Mouse (Mus musculus): ENCODE results near the gene Zfp319. TPM values are rescaled to one million over a fixed set of nuclear protein-coding genes. Genes with fewer than 3 reads are reported as not detected.

Zfp319 gene
- polyA plus RNA-seq, 1 experiment from 2014 or later, result 11.1 TPM

DNA sequence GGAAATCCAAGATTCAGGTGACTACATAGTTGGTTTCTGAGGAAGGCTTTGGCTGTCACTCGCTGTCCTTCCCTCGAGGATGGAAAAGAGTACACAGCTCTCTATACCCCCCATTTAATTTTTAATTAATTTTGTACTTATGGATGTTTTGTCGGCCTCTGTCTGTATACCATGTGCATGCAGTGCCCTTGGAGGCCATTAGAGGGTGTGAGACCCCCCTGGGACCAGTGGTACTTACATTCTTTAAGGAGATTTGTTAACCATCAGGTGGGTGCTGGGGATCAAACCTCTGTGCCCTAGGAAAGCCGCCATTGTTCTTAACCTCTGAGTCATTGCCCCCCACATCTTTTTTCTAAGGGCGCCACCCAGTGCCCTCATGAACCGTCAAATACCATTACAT lies 12.9 kb upstream of the Zfp319 start:
- H3K4me1 ChIP-seq, result no peaks in the 10 kb centered on the region
- H3K27me3 ChIP-seq (ENCODE audit: low read depth, poor library complexity, severe bottlenecking), result peaks cover 13% of the 10 kb centered on the region
- no peaks in the 10 kb centered on the region for H3K9me3 ChIP-seq (replicated peaks)
- peaks cover 35% of the 10 kb centered on the region for H3K36me3 ChIP-seq
- H3K4me3 ChIP-seq, result no peak overlapping the region
- 75% methylated on average over 6 of the region's 6 CpGs for WGBS
- DNase-seq (ENCODE audit: low spot score), result no peak
- no peak overlapping the region for H3K27ac ChIP-seq (replicated peaks)

GRCm38 (mm10) chr8:95341721-95342120 lies 10.0 kb upstream of the Zfp319 start:
- no peaks in the 10 kb centered on the region for H3K9me3 ChIP-seq (replicated peaks)
- WGBS, result 62% methylated on average over 5 of the region's 5 CpGs
- H3K4me1 ChIP-seq, result no peaks in the 10 kb centered on the region
- peaks cover 56% of the 10 kb centered on the region for H3K36me3 ChIP-seq
- H3K27me3 ChIP-seq (ENCODE audit: low read depth, poor library complexity, severe bottlenecking), result no peaks in the 10 kb centered on the region
- no peak for DNase-seq (ENCODE audit: low spot score)
- H3K27ac ChIP-seq (replicated peaks), result no peak overlapping the region
- H3K4me3 ChIP-seq, result no peak overlapping the region

GRCm38 (mm10) chr8:95336363-95336762 lies 4.6 kb upstream of the Zfp319 start:
- peaks cover 6% of the 10 kb centered on the region for H3K4me1 ChIP-seq
- H3K4me3 ChIP-seq, result no peak overlapping the region
- DNase-seq (ENCODE audit: low spot score), result no peak
- H3K9me3 ChIP-seq (replicated peaks), result no peaks in the 10 kb centered on the region
- H3K36me3 ChIP-seq, result peaks cover 48% of the 10 kb centered on the region
- H3K27me3 ChIP-seq (ENCODE audit: low read depth, poor library complexity, severe bottlenecking), result no peaks in the 10 kb centered on the region
- H3K27ac ChIP-seq (replicated peaks), result no peak overlapping the region

GRCm38 (mm10) chr8:95335706-95336105 lies 4.0 kb upstream of the Zfp319 start:
- Histone ChIP-seq H3K4me1 (peaks cover 10% of the 10 kb centered on the region), H3K9me3 (replicated peaks) (no peaks in the 10 kb centered on the region), H3K27ac (replicated peaks) (no peak overlapping the region), H3K27me3 (ENCODE audit: low read depth, poor library complexity, severe bottlenecking) (no peaks in the 10 kb centered on the region), H3K36me3 (peaks cover 45% of the 10 kb centered on the region), H3K4me3 (no peak overlapping the region)
- WGBS, result 90% methylated on average over 1 of the region's 1 CpGs
- no peak for DNase-seq (ENCODE audit: low spot score)

GRCm38 (mm10) chr8:95332437-95333199 lies 868 bp upstream of the Zfp319 start:
- peak overlapping the region; percentile 97 for H3K27ac ChIP-seq (replicated peaks)
- no peak for DNase-seq (ENCODE audit: low spot score)
- 31% methylated on average over 21 of the region's 21 CpGs for WGBS
- no peaks in the 10 kb centered on the region for H3K9me3 ChIP-seq (replicated peaks)
- H3K4me3 ChIP-seq, result peak overlapping the region; percentile 91
- peaks cover 44% of the 10 kb centered on the region for H3K36me3 ChIP-seq
- peaks cover 24% of the 10 kb centered on the region for H3K4me1 ChIP-seq
- H3K27me3 ChIP-seq (ENCODE audit: low read depth, poor library complexity, severe bottlenecking), result 0 out of 2 replicates have a peak, but pooled peaks cover 8% of the 10 kb centered on the region

GRCm38 (mm10) chr8:95331156-95331719 lies 512 bp downstream of the Zfp319 start:
- peaks cover 52% of the 10 kb centered on the region for H3K36me3 ChIP-seq
- whole genome bisulfite sequencing, result 0% methylated on average over 38 of the region's 38 CpGs
- peak; percentile 86 for DNase-seq (ENCODE audit: low spot score)

GRCm38 (mm10) chr8:95330367-95330766 lies 1.4 kb downstream of the Zfp319 start:
- no peak for DNase-seq (ENCODE audit: low spot score)
- Histone ChIP-seq H3K27ac (replicated peaks) (peak overlapping the region; percentile 97; the same call in 1 of the 2 replicates), H3K36me3 (peaks cover 61% of the 10 kb centered on the region), H3K4me3 (peak overlapping the region; percentile 91), H3K4me1 (peaks cover 30% of the 10 kb centered on the region), H3K9me3 (replicated peaks) (no peaks in the 10 kb centered on the region), H3K27me3 (ENCODE audit: low read depth, poor library complexity, severe bottlenecking) (0 out of 2 replicates have a peak, but pooled peaks cover 8% of the 10 kb centered on the region)
- WGBS, result 93% methylated on average over 1 of the region's 1 CpGs

More at GRCm38 (mm10) chr8:95331156-95331719, 512 bp downstream of the Zfp319 start:
- Histone ChIP-seq H3K27me3 (ENCODE audit: low read depth, poor library complexity, severe bottlenecking) (0 out of 2 replicates have a peak, but pooled peaks cover 8% of the 10 kb centered on the region), H3K9me3 (replicated peaks) (no peaks in the 10 kb centered on the region), H3K27ac (replicated peaks) (peak overlapping the region; percentile 97), H3K4me1 (peaks cover 27% of the 10 kb centered on the region), H3K4me3 (peak overlapping the region; percentile 91)

DNA sequence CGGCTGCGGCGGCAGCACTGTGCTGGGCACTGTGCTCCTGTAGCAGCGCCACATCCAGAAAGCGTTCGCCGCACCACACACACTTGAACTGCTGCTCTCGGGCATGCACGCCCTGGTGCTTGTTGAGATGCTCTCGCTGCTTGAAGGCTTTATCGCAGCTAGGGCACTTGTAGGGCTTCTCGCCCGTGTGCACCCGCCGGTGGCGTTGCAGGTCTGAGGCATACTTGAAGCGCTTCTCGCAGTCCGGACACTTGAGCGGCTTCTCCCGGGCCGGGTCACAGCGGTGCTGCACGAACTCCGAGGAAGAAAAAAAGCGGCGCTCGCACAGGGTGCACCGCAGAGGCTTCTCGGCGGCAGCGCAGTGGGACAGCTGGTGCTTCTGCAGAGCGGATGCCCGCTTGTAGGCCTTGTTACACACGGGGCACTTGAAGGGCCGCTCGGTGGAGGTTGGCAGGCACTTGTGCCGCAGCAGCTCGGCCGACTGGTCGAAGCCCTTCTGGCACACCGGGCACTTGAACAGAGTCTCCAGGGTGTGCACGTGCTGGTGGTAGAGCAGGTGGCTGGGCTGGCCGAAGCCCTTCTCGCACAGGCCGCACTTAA lies 3.8 kb downstream of the Zfp319 start:
- no peak overlapping the region for H3K4me3 ChIP-seq
- peaks cover 42% of the 10 kb centered on the region for H3K4me1 ChIP-seq
- peaks cover 69% of the 10 kb centered on the region for H3K36me3 ChIP-seq
- WGBS, result 87% methylated on average over 46 of the region's 46 CpGs
- no peak for DNase-seq (ENCODE audit: low spot score)
- no peak overlapping the region for H3K27ac ChIP-seq (replicated peaks)
- H3K9me3 ChIP-seq (replicated peaks), result no peaks in the 10 kb centered on the region
- H3K27me3 ChIP-seq (ENCODE audit: low read depth, poor library complexity, severe bottlenecking), result 0 out of 2 replicates have a peak, but pooled peaks cover 8% of the 10 kb centered on the region

DNA sequence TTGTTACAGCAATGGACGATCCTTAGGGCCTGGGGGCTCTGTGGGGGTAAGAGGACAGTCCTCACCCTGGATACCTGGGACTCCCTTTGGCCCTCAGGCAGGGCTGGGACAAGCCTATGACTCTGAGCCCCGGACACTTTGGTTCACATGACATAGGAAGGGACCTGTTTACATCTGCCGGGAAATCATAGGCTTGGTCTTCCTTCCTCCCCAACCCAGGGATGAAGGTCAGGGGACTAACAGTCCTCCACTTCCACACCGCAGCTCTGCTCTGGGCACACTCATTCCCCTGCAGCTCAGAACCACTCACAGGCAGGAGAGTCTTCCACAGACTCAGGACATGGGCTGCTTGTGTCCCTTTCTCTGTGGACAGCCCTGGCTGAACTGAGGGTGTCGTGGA lies 4.9 kb downstream of the Zfp319 start:
- H3K4me1 ChIP-seq, result peaks cover 35% of the 10 kb centered on the region
- H3K9me3 ChIP-seq (replicated peaks), result no peaks in the 10 kb centered on the region
- H3K27ac ChIP-seq (replicated peaks), result no peak overlapping the region
- no peak overlapping the region for H3K4me3 ChIP-seq
- H3K36me3 ChIP-seq, result peaks cover 69% of the 10 kb centered on the region
- WGBS, result 89% methylated on average over 5 of the region's 5 CpGs
- no peak for DNase-seq (ENCODE audit: low spot score)
- H3K27me3 ChIP-seq (ENCODE audit: low read depth, poor library complexity, severe bottlenecking), result 0 out of 2 replicates have a peak, but pooled peaks cover 9% of the 10 kb centered on the region

GRCm38 (mm10) chr8:95324646-95325045 lies 7.1 kb downstream of the Zfp319 start:
- no peak for DNase-seq (ENCODE audit: low spot score)
- Histone ChIP-seq H3K4me3 (no peak overlapping the region), H3K27me3 (ENCODE audit: low read depth, poor library complexity, severe bottlenecking) (peaks cover 29% of the 10 kb centered on the region), H3K4me1 (peaks cover 36% of the 10 kb centered on the region), H3K36me3 (peaks cover 66% of the 10 kb centered on the region), H3K27ac (replicated peaks) (no peak overlapping the region), H3K9me3 (replicated peaks) (no peaks in the 10 kb centered on the region)
- WGBS, result 47% methylated on average over 5 of the region's 5 CpGs

- H3K4me3 ChIP-seq, result no peak overlapping the region
- no peak for DNase-seq (ENCODE audit: low spot score)
- 90% methylated on average over 3 of the region's 3 CpGs for WGBS
Observed at GRCm38 (mm10) chr8:95323201-95323600, 8.5 kb downstream of the Zfp319 start.

GRCm38 (mm10) chr8:95320224-95321139 lies 11.3 kb downstream of the Zfp319 start:
- Histone ChIP-seq H3K4me1 (peaks cover 28% of the 10 kb centered on the region), H3K9me3 (replicated peaks) (no peaks in the 10 kb centered on the region), H3K27me3 (ENCODE audit: low read depth, poor library complexity, severe bottlenecking) (peaks cover 37% of the 10 kb centered on the region), H3K4me3 (peak overlapping the region; percentile 50), H3K27ac (replicated peaks) (no peak overlapping the region), H3K36me3 (peaks cover 24% of the 10 kb centered on the region)
- DNase-seq (ENCODE audit: low spot score), result peak; percentile 44
- WGBS, result 2% methylated on average over 41 of the region's 41 CpGs

More at GRCm38 (mm10) chr8:95323201-95323600, 8.5 kb downstream of the Zfp319 start:
- Histone ChIP-seq H3K4me1 (peaks cover 34% of the 10 kb centered on the region), H3K27me3 (ENCODE audit: low read depth, poor library complexity, severe bottlenecking) (peaks cover 35% of the 10 kb centered on the region), H3K9me3 (replicated peaks) (no peaks in the 10 kb centered on the region), H3K36me3 (peaks cover 51% of the 10 kb centered on the region), H3K27ac (replicated peaks) (no peak overlapping the region)

All from midbrain, embryonic 10.5 days (tissue).